Mouse (Mus musculus): ENCODE results near the gene Hoxc4.

The Hoxc4 gene

DNA sequence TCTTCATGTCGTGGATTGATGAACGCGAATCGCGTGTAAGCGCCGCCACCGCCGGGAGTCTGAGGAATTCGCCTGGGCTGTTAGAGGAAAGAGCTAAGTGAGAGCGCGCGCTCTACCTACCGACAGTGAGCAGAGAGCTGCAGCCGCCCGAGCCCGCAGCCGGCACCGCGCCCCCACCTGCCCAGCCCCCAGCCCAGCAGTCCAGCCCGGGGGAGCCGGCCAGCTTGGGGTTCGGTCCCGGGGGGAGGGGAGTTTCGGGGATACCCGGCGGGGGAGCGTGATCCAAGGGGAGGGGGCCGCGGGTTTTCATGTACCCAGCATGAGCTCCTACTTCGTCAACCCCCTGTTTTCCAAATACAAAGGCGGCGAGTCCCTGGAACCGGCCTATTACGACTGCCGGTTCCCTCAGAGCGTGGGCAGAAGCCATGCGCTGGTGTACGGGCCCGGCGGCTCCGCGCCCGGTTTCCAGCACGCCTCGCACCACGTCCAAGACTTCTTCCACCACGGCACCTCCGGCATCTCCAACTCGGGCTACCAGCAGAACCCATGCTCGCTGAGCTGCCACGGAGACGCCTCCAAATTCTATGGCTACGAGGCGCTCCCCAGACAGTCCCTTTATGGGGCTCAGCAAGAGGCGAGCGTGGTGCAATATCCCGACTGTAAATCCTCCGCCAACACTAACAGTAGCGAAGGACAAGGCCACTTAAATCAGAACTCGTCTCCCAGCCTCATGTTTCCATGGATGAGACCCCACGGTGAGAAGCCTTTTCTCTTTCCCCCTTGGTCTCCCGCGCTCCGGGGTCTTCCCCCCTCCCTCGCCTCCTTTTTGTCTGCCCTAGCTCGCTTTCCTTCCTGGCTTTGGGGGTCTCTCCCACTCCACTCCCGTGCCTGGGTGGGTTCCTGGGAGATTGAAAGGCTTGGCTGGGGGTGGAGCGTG, 28.0 kb upstream of the Hoxc4 start, which contains the start of gene Hoxc8:
TSS of gene Hoxc8 (plus strand) at position 147 of the 937 bp plus-strand sequence.
- ATAC-seq (ENCODE audit: low TSS enrichment) = no peak

DNA sequence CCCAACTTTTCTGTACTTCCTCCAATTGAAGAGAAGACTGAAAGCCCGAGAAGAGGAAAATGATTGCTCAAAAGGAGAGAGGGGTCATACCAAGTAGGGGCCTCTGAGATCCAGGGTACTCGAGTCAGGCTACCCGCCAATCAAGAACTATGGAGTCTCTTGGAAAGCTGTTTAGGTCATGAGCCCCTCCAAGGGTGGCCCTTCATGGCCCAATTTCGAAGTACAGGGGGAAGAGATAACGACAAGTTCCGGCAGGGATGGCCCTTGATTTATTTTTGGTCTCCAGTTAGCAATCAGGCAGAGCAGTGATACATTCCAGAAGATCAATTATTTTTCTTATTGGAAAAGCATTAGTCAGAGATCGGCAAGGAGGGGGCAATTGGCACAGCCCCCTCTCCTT, 27.0 kb upstream of the Hoxc4 start:
- no peak for ATAC-seq (ENCODE audit: low TSS enrichment)

DNA sequence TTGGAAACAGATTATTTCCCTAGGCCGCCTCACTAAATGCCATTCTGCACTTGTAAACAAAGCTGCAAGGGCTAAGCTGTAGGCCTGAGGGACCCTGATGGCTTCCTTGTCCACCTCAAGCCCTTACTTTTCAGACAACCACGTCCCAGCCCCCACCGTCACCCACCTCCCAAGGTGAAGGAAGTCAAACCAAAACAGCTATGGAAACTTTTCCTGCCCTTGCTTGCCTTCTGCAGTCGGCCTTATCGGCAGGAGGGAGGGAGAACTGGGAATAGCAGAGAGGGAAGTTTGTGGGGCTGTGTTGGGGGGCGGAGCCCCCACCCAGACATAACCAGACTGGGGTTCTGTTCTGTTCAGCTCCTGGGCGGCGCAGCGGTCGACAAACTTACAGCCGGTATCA, 26.5 kb upstream of the Hoxc4 start:
- no peak for ATAC-seq (ENCODE audit: low TSS enrichment)

DNA sequence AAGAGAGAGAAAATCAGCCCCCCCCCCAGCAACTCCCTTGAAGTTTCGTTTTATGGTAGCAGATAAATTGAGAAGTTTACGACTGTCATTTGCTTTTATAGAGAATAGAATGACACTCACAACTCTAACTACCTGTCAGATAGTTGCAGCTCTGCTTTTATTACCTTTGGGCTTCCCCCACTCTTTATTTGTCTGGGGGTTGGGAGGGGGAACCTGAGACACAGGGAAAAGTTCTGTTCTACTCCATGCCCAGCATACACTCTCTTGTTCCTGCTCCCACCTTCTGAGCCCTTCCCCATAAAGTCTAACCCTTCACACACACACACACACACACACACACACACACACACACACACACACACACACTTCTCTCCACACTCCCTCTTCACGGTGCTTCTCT, 25.9 kb upstream of the Hoxc4 start:
- no peak for ATAC-seq (ENCODE audit: low TSS enrichment)

DNA sequence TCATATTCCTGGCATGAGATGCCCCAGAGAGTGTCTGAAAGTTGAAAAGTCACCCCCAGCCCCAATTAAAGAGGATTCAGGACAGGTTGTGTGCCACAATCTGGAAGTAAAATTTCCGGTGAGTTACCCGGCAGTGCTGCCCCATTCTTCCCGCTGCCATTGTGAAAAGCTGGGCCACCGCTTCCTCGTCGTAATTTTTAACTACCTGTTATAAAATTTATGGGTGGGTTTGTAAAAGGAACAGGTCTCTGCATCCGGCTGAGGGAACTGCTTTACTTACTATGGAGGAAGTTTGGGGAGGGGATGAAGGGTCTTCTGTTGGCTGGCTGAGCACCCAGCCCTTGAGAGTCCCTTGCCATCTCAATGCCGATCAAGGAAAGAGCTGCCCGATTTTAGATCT, 22.2 kb upstream of the Hoxc4 start:
- no peak for ATAC-seq (ENCODE audit: low TSS enrichment)

DNA sequence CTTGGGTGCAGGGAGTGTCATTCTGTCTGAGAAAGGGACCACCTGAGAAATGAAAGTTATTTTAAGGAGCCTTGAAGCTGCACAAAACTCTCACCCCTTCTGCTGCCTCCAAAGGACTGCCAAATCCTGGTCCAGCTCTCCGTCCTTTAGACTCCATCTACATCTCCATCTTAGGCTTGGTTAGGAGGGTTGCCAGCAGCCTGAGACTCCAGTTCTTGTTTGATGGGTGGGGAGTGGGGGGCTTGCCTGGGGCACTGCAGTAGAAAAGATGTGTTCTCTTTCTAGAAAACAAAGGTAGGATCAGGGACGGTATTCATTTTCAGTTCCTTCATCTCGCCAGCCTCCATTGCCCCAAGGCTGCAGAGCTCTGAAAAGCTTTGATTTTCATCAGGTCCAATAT, 21.3 kb upstream of the Hoxc4 start:
- no peak for ATAC-seq (ENCODE audit: low TSS enrichment)

- no peak for ATAC-seq (ENCODE audit: low TSS enrichment)
Observed at GRCm38 (mm10) chr15:102997939-102998355, 20.8 kb upstream of the Hoxc4 start, which contains the start of gene Hoxc6. Gene Hoxc6, plus strand, starts transcription at chr15:102998257.

- no peak for ATAC-seq (ENCODE audit: low TSS enrichment)
Observed at GRCm38 (mm10) chr15:102998608-102999182, 20.0 kb upstream of the Hoxc4 start.

DNA sequence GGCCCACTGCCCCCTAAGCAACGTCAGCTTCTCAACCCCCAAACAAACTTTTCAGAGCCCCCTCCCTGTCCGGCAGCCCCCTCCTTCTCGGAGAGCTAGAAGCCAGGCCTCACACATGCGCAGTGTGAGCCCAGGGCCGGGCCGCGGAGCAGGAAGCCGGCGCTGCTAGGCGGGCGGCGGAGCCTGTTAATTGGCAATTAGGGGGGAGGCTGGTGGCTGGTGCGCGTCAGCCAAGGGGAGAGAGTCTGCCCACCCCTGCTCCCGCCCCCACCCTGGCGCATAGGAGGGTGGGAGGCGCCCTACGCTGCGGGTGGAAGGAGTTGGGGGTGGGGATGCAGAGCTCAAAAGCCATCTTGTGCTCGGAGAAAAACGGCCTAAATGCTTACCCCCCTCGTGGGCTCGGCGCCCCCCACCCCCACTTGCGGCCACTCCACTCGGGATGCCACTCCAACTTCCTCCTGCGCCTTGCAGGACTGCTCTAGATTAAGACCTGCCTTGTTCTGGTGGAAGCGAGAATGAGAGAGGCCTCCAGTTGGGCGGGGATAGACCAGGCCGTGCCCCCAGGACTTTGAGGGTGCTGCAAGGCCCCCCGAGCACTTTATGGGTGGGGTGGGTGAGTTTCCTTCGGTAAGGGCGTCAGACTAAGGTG, 19.4 kb upstream of the Hoxc4 start:
- ATAC-seq (ENCODE audit: low TSS enrichment) = no peak

- no peak for ATAC-seq (ENCODE audit: low TSS enrichment)
Observed at GRCm38 (mm10) chr15:102999955-103000354, 18.8 kb upstream of the Hoxc4 start.

DNA sequence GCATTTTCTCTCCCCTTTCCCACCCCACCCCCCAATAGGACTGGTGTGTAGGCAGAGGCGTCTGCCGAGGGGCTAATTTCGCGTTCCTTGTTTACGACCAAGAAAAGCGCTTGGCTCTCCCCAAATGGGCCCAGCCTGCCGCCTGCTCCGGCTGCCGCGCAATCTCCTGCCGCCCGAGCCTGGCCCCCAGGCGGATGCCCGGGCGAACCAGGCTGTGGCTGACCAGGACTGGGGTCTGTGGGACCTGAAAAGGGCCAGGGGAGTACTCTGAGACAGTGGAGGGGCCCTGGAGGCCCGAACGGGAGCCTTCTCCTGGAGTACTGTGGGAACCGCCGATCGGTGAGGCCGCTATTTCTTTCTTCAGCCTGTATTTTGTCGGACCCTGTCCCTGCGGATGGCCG, 18.2 kb upstream of the Hoxc4 start:
- ATAC-seq (ENCODE audit: low TSS enrichment) = no peak

DNA sequence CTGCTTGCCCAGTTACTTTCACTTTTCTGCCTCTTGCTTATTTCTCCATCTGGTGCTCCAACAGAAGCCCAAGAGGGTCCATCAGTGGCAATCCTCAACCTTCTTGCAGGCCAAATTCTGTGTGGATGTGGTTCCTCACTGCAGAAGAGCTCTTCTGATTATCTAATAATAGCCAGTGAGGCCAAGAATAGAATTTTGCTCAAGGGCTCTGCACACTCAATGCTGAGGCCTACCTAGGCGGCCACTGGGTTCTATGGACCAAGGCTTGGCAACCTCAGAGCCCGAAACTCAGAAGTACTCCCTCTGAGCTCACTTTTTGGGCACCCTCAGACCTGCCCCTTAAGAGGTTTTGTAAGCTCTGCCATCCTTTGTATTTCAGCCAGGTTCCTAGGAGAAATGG, 17.4 kb upstream of the Hoxc4 start:
- no peak for ATAC-seq (ENCODE audit: low TSS enrichment)

- no peak for ATAC-seq (ENCODE audit: low TSS enrichment)
Observed at GRCm38 (mm10) chr15:103002156-103002555, 16.6 kb upstream of the Hoxc4 start.

GRCm38 (mm10) chr15:103002821-103003448, 15.8 kb upstream of the Hoxc4 start:
- no peak for ATAC-seq (ENCODE audit: low TSS enrichment)

- ATAC-seq (ENCODE audit: low TSS enrichment) = no peak
Observed at GRCm38 (mm10) chr15:103005308-103005707, 13.4 kb upstream of the Hoxc4 start.

GRCm38 (mm10) chr15:103005797-103006196, 12.9 kb upstream of the Hoxc4 start:
- no peak for ATAC-seq (ENCODE audit: low TSS enrichment)

DNA sequence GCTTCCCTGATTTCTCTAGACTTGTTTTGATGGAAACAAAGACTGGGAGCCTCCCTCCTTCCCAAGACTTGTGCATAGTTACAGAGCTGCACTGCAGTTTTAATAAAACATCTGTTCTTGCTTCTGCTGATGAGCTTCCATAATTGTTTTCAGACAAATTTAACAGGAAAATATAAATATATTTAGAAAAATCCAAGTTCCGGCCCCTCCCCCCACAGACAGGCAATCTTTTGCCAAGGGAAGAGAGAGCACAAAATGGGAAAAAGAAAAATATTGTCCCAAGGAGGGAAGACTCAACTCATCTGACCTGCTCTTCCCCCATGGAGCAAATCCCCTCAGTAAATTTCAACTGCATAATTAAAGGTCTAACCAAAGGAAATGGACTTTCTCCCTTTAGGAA, 12.4 kb upstream of the Hoxc4 start:
- no peak for ATAC-seq (ENCODE audit: low TSS enrichment)

DNA sequence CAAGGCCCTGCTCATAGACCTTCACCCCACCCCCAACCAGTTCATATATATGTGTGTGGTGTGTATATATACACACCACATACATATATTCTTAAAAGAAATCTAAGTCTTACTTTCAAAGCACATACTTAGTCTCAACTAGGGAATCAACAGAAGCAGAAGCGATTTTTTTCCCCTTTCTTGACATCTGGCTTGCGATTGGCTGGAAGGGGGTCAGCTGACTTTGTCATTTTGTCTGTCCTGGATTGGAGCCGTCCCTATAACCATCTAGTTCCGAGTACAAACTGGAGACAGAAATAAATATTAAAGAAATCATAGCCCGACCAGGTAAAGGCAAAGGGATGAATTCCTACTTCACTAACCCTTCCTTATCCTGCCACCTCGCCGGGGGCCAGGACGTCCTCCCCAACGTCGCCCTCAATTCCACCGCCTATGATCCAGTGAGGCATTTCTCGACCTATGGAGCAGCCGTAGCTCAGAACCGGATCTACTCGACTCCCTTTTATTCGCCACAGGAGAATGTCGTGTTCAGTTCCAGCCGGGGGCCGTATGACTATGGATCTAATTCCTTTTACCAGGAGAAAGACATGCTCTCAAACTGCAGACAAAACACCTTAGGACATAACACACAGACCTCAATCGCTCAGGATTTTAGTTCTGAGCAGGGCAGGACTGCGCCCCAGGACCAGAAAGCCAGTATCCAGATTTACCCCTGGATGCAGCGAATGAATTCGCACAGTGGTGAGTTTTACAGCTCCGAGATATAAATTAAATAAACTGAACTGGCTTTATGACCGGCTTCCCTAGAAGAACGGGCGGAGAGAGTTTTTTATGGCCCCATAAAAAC, 9.2 kb upstream of the Hoxc4 start:
- no peak for ATAC-seq (ENCODE audit: low TSS enrichment)

- no peak for ATAC-seq (ENCODE audit: low TSS enrichment)
Observed at GRCm38 (mm10) chr15:103010112-103010846, 8.5 kb upstream of the Hoxc4 start.

DNA sequence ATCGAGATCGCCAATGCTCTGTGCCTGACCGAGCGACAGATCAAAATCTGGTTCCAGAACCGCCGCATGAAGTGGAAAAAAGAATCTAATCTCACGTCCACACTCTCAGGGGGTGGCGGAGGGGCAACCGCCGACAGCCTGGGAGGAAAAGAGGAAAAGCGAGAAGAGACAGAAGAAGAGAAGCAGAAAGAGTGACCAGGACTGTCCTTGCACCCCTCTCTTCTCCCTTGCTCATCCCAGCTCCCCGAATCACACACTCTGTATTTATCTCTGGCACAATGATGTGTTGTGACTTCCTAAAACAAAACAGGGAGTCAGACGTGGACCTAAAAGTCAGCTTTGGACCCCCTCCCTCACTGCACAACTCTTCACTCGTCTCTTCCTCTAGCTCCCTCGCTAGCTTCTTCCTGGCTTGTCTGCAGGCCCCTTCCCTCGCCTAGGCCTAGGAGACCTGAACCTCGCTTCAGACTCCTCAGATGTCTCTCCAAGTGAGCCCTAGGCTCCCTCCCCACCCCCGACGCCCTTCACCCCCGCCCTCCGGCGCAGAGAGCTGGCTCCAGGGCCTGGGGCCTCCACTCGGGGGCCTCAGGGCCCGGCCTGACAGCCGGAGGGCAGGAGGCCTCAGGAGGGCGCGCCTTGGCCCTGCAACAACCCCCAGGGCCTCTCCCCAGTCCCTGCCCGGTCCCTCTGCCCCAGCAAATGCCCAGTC, 7.7 kb upstream of the Hoxc4 start:
- no peak for ATAC-seq (ENCODE audit: low TSS enrichment)

Data from frontal cortex, adult (tissue).